Mouse (Mus musculus) heart, postnatal 25 days (tissue): ENCODE data around the gene Gpat2. TPM values are rescaled to one million over a fixed set of nuclear protein-coding genes. Genes with fewer than 3 reads are reported as not detected.

Source experiments
- DNase-seq: peaks from one replicate; pipeline ENCODE4 v3.0.0; 2022; ENCODE audit warnings: low spot score
- intact Hi-C: fragments of 180-260 bp; cut with DNase I; formaldehyde crosslinking; loops from one replicate; pipeline ENCODE4 v1.15.1; 2025
- total RNA-seq, 2 experiments: library from RNA; stranded (reverse); gene quantifications; 2 replicates each; pipeline ENCODE4 v1.2.3; 2021

Gene Gpat2
- total RNA-seq = not detected

DNA sequence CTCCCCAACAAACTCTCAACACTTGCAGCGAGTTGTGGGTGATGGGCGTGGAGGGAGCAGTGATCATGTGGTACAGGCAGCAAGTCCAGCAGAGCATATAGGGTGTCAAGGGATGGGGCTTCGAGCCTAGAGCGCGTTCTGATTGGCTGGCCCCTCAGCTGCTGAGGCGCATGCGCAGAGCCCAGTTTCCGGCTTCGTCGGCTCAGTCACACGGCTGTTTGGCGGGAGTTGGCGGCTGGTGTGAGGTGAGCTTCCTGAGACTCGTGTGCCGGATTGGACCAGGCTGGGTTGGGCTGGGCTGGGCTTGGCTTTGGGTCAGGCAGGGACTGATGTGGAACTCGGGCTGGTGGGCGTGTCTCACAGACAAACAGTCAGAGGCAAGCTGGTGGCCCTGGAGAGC lies at the start of gene Gpat2:
Gpat2 (plus strand) TSS at position 223 of the 400 bp plus-strand sequence.
- intact Hi-C loops = no loop called here
- no peak for DNase-seq

- intact Hi-C loops = no loop called here
- DNase-seq = no peak
These were observed 49.1 kb upstream of the Gpat2 start for GRCm38 (mm10) chr2:127375759-127376341.

DNA sequence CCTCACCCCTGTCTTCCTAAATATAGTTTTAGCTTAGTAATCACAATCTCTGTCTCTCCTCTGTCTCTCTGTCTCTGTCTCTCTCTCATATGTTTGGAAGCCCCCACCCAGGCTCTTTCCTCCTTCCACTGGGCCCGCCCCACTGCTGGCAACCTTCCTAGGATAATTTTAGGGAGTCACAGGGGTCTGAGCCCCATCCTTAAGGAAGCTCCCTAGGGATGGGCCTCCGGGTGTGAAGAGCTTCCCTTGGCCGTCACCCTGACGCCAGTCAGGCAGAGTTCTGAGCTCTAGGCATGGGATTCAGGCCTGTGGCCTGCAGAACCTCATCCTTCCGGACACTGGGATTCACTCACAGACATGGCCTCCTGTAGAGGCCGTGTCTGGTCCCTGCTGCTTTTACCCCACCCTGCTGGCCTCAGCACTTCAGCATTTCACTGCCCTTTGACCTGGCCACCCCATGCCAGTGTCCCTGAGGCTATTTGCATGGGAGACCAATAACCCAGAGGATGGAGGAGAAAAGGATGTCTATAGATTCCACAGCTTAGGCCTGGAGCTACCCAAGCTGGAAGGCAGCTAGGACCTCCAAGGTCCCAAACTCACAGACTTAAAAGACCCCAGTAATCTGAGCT lies 48.5 kb upstream of the Gpat2 start:
- no peak for DNase-seq
- intact Hi-C loops = no loop called here

DNA sequence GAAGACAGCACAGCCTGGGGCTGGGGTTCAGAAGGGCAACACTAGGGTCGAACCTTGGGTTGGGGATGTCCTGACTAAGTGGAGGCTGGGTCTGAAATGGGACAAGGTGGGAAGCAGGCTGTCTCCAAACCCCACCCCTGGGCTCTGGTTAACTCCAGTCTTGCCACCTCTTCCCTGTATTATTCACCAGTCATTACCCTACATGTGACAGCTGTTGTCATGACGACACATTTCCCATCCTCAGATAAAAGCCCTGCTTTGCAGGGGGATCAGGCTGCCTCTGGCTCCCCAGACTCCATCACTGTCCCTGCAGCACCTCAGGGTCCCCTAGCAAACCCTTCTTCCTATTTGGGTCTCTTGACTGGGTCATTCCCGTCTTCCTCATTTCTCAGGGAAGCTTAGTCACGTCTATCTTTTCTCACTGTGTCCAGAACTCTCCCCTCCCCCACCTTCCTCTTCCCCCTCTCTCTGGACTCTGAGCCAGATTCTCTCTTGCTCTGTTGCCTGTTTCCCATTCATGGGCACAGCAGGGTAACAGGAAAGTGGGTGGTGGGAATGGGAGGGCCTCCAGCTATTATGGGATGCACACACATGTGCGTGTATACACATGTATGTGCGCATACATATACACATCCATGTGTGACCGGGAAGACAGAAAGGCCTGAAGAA lies 46.9 kb upstream of the Gpat2 start:
- DNase-seq = no peak
- intact Hi-C loops = no loop called here

DNA sequence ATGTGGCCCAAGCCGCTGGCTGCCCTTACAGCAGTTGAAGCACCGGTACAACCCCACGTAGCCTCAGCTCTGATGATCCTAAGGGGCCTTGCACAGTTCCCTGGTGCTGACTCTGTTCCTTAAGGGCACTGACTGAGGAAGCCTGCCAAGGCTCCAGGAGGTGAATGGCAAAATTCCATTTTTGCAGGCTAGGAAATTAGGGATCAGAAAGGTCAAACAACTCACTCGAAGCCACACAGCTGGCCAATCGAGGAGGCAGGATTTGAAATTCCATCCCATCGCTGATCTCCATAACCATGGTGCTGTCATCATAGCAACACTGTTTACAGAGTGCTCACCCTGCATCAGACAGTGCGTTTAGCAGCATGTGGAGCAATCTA lies 46.4 kb upstream of the Gpat2 start:
- intact Hi-C loops = no loop called here
- no peak for DNase-seq

DNA sequence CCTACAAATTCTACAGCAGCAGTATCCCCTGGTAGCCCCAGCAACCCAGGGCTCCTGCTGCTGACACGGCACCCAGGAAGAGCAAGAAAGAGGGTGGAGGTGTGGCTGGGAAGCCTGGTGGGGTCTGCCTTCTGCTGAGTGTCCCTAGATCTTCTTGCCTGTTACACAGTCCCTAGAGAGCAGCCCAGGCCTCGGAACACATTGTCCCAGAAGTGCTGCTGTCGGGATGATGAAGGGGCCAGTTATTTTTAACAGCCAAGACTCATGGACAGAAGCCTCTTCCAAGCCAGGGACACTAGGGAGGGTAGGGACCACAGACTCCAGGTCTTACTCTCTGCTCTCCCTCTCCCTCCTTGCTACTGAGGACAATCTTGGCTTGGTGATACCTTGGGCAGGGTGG lies 45.7 kb upstream of the Gpat2 start:
- intact Hi-C loops = no loop called here
- DNase-seq = no peak

DNA sequence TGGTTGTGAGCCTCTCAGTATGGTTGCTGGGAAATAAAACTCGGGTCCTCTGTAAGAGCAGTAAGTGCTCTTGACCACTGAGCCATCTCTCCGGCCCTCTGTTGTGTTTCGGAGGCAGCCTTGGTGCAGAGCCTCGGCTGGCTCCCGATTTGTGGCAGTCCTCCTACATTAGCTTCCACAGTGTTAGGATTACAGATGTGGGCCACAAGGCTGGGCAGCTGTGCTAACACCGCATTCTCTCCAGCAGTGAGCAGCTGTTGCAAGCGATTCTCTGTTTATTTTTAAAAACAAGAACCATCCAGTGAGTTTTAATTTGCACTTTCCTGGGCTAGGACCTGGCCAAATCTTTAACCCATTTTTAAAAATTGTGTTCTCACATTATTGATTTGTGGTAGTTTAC lies 41.1 kb upstream of the Gpat2 start:
- intact Hi-C loops = no loop called here

DNA sequence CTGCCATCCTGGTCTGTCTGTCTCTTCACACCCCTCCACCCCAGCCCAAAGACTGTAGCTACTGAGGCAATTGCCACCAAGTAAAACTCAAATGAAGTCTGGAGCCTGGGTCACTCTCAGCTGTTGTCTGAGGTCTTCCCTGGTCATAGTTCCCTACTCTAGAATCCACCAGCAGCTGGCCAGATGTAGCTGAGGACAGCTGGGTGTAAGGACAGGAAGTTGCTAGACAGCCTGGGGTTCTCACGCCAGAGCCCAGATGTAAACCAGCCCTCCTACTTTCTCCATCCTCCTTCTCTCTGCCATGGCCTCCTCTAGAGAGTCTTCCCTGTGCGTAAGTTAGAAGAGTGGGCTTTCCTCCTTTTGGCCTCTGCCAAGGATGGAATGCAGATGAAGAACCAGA lies 37.5 kb upstream of the Gpat2 start:
- DNase-seq = no peak
- intact Hi-C loops = no loop called here

More for the DNA sequence above, 41.1 kb upstream of the Gpat2 start:
- DNase-seq = no peak

GRCm38 (mm10) chr2:127390352-127390751 lies 34.6 kb upstream of the Gpat2 start:
- intact Hi-C loops = no loop called here
- no peak for DNase-seq

DNA sequence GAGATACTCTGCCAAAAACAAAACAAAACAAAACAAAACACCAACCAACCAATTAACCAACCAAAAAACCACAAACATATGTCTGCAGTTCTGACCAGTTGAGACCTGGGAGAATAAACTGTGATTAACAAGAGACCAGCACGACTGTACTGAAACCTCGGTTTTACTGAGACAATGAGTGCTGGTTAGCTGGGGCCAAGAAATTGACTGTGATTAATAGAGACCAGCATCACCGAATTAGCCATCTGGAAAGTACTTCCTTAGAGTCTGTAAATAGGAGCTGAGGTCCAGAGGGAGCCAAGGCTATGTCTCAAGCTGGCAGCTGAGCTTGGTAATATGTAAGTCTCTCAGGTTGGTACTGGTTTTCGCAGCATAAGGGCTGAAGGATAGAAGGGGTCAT lies 34.2 kb upstream of the Gpat2 start:
- intact Hi-C loops = no loop called here
- no peak for DNase-seq

- intact Hi-C loops = no loop called here
- DNase-seq = no peak
These were observed 33.7 kb upstream of the Gpat2 start for GRCm38 (mm10) chr2:127391323-127391722.

DNA sequence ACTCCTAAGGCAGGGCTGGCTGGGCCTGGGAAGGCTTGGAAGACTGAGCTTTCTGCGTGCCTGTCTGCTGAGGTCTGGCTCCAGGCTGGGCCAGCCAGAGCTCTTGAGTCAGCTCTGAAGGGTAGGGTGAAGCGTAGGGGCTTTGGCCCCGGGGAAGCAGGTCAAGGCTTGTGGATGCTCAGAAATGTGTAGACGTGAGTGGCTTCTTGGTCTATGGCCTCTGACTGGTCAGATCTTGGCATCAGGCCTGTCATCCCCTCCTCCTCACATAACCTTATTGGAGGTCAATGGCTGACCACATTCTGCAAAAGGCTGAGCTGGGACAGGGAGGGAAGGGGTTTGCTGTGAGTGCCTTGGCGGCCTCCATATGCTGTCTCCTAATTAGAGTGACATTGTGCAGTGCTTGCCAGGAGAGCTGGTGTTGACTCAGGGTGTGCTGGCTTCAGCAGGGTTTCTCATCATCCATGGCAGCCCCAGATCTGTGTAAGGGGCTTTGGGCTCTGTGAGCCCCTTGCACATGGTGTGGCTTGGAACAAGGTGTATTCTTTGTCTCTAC lies 30.3 kb upstream of the Gpat2 start:
- no peak for DNase-seq
- intact Hi-C loops = no loop called here

DNA sequence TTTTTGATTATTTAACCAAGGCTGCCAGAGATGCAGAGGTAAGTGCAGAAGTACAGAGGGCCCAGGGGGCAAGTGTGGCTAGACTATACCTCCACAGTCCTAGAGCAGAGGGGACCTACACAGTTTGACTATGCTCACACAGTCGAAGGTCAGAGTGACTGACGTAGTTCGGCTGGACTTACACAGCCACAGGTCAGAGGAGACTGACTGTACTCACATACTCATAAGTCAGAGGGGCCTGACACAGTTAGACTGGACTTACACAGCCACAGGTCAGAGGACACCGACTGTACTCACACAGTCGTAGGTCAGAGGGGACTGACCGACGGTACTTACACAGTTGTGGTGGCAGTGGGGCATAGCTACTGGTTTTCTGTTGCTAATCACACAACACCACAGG lies 26.3 kb upstream of the Gpat2 start:
- DNase-seq = no peak
- intact Hi-C loops = no loop called here

DNA sequence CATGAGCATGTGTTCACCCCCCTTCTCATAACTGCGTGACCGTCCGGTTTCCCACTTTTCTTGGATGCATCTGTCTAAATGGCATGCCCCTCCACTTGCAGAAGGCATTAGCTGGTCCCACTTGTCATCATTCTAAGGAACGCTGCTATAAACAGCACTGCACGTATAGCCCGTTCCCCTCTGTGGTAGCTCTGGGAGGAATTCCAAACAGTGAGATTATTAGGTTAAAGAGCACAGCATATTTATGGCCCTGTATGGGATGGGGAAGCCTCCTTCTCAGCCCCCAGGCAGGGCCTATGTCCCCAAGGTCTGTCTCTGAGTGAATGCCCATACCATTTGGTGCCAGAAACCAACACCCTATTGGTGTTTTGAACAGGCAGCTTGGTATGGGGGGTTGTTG lies 13.9 kb upstream of the Gpat2 start:
- intact Hi-C loops = no loop called here
- no peak for DNase-seq

DNA sequence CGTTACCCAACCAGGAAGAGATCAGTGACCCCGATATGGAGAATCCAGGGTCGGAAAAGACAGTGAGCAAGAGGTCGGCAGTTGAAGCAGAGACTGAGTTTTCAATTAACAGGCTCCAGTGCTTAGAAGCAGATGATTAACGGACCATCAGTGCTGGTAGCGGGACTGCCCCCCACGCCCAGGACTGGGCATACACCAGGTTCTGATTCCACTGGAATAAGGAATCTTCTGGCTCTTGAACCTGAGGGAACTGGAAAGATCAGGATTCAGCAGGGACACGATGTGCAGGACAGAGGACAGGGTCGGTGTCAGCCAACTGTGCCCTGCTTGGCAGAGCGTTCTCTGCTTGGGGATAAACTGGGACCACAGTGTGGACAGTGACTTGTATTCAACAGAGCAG lies 9.2 kb upstream of the Gpat2 start:
- intact Hi-C loops = no loop called here
- no peak for DNase-seq

DNA sequence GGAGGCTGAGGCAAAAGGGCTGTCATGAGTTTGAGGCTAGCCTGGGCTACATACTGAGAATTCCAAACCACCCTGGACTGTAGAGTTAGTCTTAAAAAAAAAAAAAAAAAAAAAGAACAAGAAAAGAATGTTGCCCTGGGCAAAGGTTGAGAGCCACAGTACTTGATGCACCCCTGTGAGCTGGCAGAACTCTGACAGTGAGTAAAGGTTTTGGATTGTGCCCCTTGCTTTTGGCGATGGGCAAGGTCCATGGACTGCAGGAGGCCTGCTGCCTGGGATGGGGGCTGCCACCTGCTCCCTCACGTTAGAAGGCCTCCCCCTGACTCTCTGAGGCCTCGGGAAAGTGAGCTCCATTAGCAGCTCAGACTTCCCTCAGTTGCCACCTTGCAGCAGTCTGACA lies 8.3 kb upstream of the Gpat2 start:
- DNase-seq = no peak
- intact Hi-C loops = no loop called here

GRCm38 (mm10) chr2:127418266-127418970 lies 6.6 kb upstream of the Gpat2 start:
- intact Hi-C loops = no loop called here

DNA sequence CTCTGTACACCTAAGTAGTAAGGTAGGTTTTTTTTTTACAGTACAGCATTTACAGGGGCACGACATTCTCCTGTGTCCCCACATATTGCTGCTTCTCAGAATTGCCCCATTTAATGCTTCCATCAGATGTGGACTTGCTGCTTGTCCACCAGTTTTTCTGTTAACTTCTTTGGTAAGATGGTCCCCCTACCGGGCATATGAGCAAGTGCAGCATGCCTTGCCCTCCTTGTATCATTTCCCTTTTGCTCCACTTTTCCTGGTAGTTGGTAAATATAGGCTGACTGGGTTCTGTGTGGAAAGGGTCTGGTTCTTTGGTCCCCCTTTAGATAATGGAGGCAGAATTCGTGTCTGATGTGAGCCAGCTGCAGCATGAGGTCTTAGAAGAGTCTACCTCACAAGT lies 5.2 kb downstream of the Gpat2 start:
- DNase-seq = no peak
- intact Hi-C loops = loop anchor here (1.0 kb wide), 1 partner anchor 68 kb away; no protein-coding TSS in a partner anchor

More at GRCm38 (mm10) chr2:127418266-127418970, 6.6 kb upstream of the Gpat2 start:
- DNase-seq = no peak

- intact Hi-C loops = no loop called here
These were observed 8.7 kb downstream of the Gpat2 start for GRCm38 (mm10) chr2:127433487-127434295.

GRCm38 (mm10) chr2:127435135-127435534 lies 10.1 kb downstream of the Gpat2 start:
- intact Hi-C loops = no loop called here
- DNase-seq = no peak

More at GRCm38 (mm10) chr2:127433487-127434295, 8.7 kb downstream of the Gpat2 start:
- no peak for DNase-seq
